Mouse (Mus musculus) layer of hippocampus, postnatal 25 days (tissue): ENCODE measurements around the gene 4632433K11Rik. TPM values are rescaled to one million over a fixed set of nuclear protein-coding genes. Genes with fewer than 3 reads are reported as not detected.
"Not testable (repeated sequence)": the region's sequence is repeated elsewhere in the genome, so short reads cannot be mapped to it uniquely, and the experiment has no call there.

ENCODE experiments used
- DNase-seq, 2 experiments: peaks; one replicate each; pipeline ENCODE4 v3.0.0; 2022; ENCODE audit warnings: mixed read lengths in 2 of 2, low spot score in 1 of 2; ENCODE audit errors: extremely low spot score in 1 of 2
- total RNA-seq, 2 experiments: library from RNA; stranded (reverse); gene quantifications; 2 replicates each; pipeline ENCODE4 v1.2.3; 2021

Gene 4632433K11Rik
- total RNA-seq, 2 experiments from 2014 or later, result not detected

- DNase-seq, result not testable (repeated sequence)
Measured at GRCm38 (mm10) chr7:5019576-5019975, 14.3 kb upstream of the 4632433K11Rik start.

GRCm38 (mm10) chr7:5020000-5020681 lies 13.8 kb upstream of the 4632433K11Rik start, which contains the start of the genes Zfp865 and Ccdc106:
Gene Zfp865, plus strand, starts transcription at chr7:5020376.
Gene Ccdc106, plus strand, starts transcription at chr7:5020553.
- peak; percentile 96 to 98 for DNase-seq

- DNase-seq, result no peak
Measured at GRCm38 (mm10) chr7:5020685-5021084, 13.2 kb upstream of the 4632433K11Rik start.

- DNase-seq, result no peak
Measured at GRCm38 (mm10) chr7:5021197-5021596, 12.7 kb upstream of the 4632433K11Rik start.

- no peak for DNase-seq
Measured at GRCm38 (mm10) chr7:5029543-5029942, 4.4 kb upstream of the 4632433K11Rik start.

- DNase-seq, result no peak
Measured at GRCm38 (mm10) chr7:5029946-5030345, 4.0 kb upstream of the 4632433K11Rik start.

- no peak for DNase-seq
Measured at GRCm38 (mm10) chr7:5030554-5031275, 3.2 kb upstream of the 4632433K11Rik start.

- DNase-seq, result no peak
Measured at GRCm38 (mm10) chr7:5031496-5031895, 2.4 kb upstream of the 4632433K11Rik start.

GRCm38 (mm10) chr7:5035628-5036027 lies 1.7 kb downstream of the 4632433K11Rik start:
- no peak for DNase-seq

GRCm38 (mm10) chr7:5036136-5036535 lies 2.2 kb downstream of the 4632433K11Rik start:
- DNase-seq, result no peak

GRCm38 (mm10) chr7:5037026-5037425 lies 3.1 kb downstream of the 4632433K11Rik start:
- no peak for DNase-seq

GRCm38 (mm10) chr7:5037467-5037866 lies 3.5 kb downstream of the 4632433K11Rik start:
- no peak for DNase-seq

- DNase-seq, result peak; percentile 80 to 96
Measured at GRCm38 (mm10) chr7:5038109-5038732, 4.3 kb downstream of the 4632433K11Rik start, which contains the start of gene Zfp784. Gene Zfp784, minus strand, starts transcription at chr7:5038446.

- DNase-seq, result no peak
Measured at GRCm38 (mm10) chr7:5038940-5039339, 5.0 kb downstream of the 4632433K11Rik start.

- DNase-seq, result no peak
Measured at GRCm38 (mm10) chr7:5044981-5045380, 11.1 kb downstream of the 4632433K11Rik start.

- no peak for DNase-seq
Measured at GRCm38 (mm10) chr7:5046112-5046511, 12.2 kb downstream of the 4632433K11Rik start.

GRCm38 (mm10) chr7:5047313-5047712 lies 13.4 kb downstream of the 4632433K11Rik start:
- no peak for DNase-seq

GRCm38 (mm10) chr7:5051193-5052192 lies 17.6 kb downstream of the 4632433K11Rik start, which contains the start of gene Zfp580:
Gene Zfp580, plus strand, starts transcription at chr7:5051538.
- DNase-seq, result peak; percentile 73 to 81

- DNase-seq, result no peak
Measured at GRCm38 (mm10) chr7:5052438-5052837, 18.5 kb downstream of the 4632433K11Rik start.

GRCm38 (mm10) chr7:5052931-5053343 lies 19.0 kb downstream of the 4632433K11Rik start:
- no peak for DNase-seq
